Mouse (Mus musculus): ENCODE results near the gene Kif19a. TPM values are rescaled to one million over a fixed set of nuclear protein-coding genes. Genes with fewer than 3 reads are reported as not detected.
A peak's percentile ranks its signal among the peaks of the same experiment; 100 is the strongest.

Kif19a gene
- polyA plus RNA-seq, 1 experiment = not detected

GRCm38 (mm10) chr11:114823199-114823725 lies 58.1 kb downstream of the Kif19a start:
- no peak overlapping the region for H3K4me3 ChIP-seq (replicated peaks)
- H3K9me3 ChIP-seq (ENCODE audit: control insufficient read depth, low read length) = no peaks in the 10 kb centered on the region
- H3K4me1 ChIP-seq (ENCODE audit: control insufficient read depth) = peaks cover 9% of the 10 kb centered on the region
- H3K27me3 ChIP-seq (ENCODE audit: control insufficient read depth) = no peaks in the 10 kb centered on the region
- no peak for TF ChIP-seq TAL1 (IDR thresholded peaks at IDR 0.05; ENCODE audit: low read length)
- TF ChIP-seq GATA1 (IDR thresholded peaks at IDR 0.05; ENCODE audit: low read length) = no peak
- no peaks in the 10 kb centered on the region for H3K36me3 ChIP-seq (ENCODE audit: control insufficient read depth)

GRCm38 (mm10) chr11:114826686-114827085 lies 61.5 kb downstream of the Kif19a start:
- no peaks in the 10 kb centered on the region for H3K36me3 ChIP-seq (ENCODE audit: control insufficient read depth)
- peaks cover 22% of the 10 kb centered on the region for H3K4me1 ChIP-seq (ENCODE audit: control insufficient read depth)
- H3K27me3 ChIP-seq (ENCODE audit: control insufficient read depth) = no peaks in the 10 kb centered on the region
- TF ChIP-seq TAL1 (IDR thresholded peaks at IDR 0.05; ENCODE audit: low read length) (no peak), GATA1 (IDR thresholded peaks at IDR 0.05; ENCODE audit: low read length) (no peak)
- H3K4me3 ChIP-seq (replicated peaks) = no peak overlapping the region
- H3K9me3 ChIP-seq (ENCODE audit: control insufficient read depth, low read length) = no peaks in the 10 kb centered on the region

DNA sequence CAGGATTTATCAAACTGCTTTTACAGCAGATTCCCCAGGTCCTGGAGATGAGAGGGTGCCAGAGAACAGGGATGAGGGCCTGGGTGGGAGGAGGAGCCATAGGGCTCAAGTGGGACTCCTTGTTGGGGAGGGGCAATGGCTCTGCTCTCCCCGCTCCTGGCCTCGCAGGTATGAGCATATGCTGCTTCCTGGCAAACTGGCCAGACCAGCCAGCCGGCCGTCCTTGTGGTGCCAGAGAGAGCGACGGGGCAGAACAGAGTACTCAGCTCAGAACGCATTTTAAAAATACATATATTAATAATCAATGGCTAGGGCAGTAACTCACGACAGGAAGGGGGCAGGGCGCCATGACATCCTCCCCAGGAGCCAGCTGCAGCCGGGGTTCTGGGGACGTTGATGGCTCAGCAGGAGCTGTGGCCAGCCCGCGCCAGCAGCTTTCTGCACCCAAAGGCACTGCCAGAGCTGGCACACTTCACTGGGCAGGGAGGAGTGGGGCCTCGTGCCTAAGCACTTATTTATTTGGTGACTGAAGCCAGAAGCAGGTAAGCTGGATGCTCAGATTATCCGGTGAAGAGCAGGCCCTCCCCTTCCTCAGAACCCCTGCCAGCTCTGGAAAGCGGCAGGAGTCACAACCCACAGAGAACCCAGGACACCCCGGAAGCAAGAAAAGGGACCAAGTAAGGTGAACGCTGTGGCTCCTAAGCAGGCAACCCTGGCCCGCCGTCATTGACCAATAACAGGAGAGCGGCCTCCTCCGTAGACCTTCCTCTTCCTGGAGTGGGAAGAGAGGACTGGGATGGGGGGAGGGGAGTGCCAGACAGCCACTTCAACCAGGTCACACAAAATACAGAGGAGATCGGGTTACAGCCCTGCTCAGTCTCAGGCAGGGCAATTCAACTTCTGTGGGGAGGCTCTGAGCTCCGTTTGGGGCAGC lies 64.6 kb downstream of the Kif19a start:
- Histone ChIP-seq H3K36me3 (ENCODE audit: control insufficient read depth) (no peaks in the 10 kb centered on the region), H3K9me3 (ENCODE audit: control insufficient read depth, low read length) (no peaks in the 10 kb centered on the region), H3K4me1 (ENCODE audit: control insufficient read depth) (peaks cover 22% of the 10 kb centered on the region), H3K27me3 (ENCODE audit: control insufficient read depth) (no peaks in the 10 kb centered on the region), H3K4me3 (replicated peaks) (peak overlapping the region; percentile 33)
- TF ChIP-seq GATA1 (IDR thresholded peaks at IDR 0.05; ENCODE audit: low read length) = no peak
- TF ChIP-seq TAL1 (IDR thresholded peaks at IDR 0.05; ENCODE audit: low read length) = no peak

- Histone ChIP-seq H3K4me1 (ENCODE audit: control insufficient read depth) (peaks cover 22% of the 10 kb centered on the region), H3K27me3 (ENCODE audit: control insufficient read depth) (no peaks in the 10 kb centered on the region), H3K36me3 (ENCODE audit: control insufficient read depth) (no peaks in the 10 kb centered on the region), H3K4me3 (replicated peaks) (no peak overlapping the region), H3K9me3 (ENCODE audit: control insufficient read depth, low read length) (no peaks in the 10 kb centered on the region)
- no peak for TF ChIP-seq GATA1 (IDR thresholded peaks at IDR 0.05; ENCODE audit: low read length)
- TF ChIP-seq TAL1 (IDR thresholded peaks at IDR 0.05; ENCODE audit: low read length) = no peak
Measured at GRCm38 (mm10) chr11:114830433-114830773, 65.2 kb downstream of the Kif19a start.

DNA sequence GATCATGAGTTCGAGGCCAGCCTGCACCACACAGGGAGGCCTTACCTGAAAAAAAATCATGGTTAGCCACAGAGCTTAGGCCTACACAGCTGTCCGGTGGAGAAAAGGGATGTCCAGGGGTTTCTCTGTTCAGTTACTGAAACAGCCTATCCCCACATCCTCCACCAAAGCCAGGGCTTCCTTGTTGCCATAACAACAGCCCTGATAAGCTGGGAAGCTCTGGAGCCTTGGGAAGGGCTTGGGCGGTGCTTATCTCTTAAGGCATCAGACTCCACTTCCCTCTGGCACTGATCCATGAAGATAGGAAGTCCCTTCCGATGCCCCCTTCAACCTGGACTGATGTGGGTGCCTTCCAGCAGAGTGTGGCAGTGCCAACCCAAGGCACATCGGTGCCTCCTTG lies 68.0 kb downstream of the Kif19a start:
- TF ChIP-seq TAL1 (IDR thresholded peaks at IDR 0.05; ENCODE audit: low read length) (no peak), GATA1 (IDR thresholded peaks at IDR 0.05; ENCODE audit: low read length) (no peak)
- peaks cover 26% of the 10 kb centered on the region for H3K4me1 ChIP-seq (ENCODE audit: control insufficient read depth)
- no peaks in the 10 kb centered on the region for H3K9me3 ChIP-seq (ENCODE audit: control insufficient read depth, low read length)

More for the DNA sequence above, 68.0 kb downstream of the Kif19a start:
- H3K4me3 ChIP-seq (replicated peaks) = no peak overlapping the region
- H3K36me3 ChIP-seq (ENCODE audit: control insufficient read depth) = no peaks in the 10 kb centered on the region
- no peaks in the 10 kb centered on the region for H3K27me3 ChIP-seq (ENCODE audit: control insufficient read depth)

Other genes with a start within 250 kb of the Kif19a start
- 33.9 and 35.2 TPM in 2 replicates for gene Rpl38, start 96.9 kb upstream of the Kif19a start, polyA plus RNA-seq (2012)
- gene Ttyh2, start 90.0 kb upstream of the Kif19a start, polyA plus RNA-seq (2012) = 0.02 and 0.04 TPM in 2 replicates
- not detected in 2 replicates for gene Dnaic2, start 38.0 kb upstream of the Kif19a start, polyA plus RNA-seq (2012)
- not detected in 2 replicates for gene Btbd17, start 30.6 kb downstream of the Kif19a start, polyA plus RNA-seq (2012)
- gene Gpr142, start 33.5 kb downstream of the Kif19a start, polyA plus RNA-seq (2012) = not detected in 2 replicates
- gene Gprc5c, start 85.8 kb downstream of the Kif19a start, polyA plus RNA-seq (2012) = 0.02 and 0.06 TPM in 2 replicates
- gene Cd300a, start 124.7 kb downstream of the Kif19a start, polyA plus RNA-seq (2012) = not detected in 2 replicates
- gene Cd300lb, start 169.0 kb downstream of the Kif19a start, polyA plus RNA-seq (2012) = not detected in 2 replicates
- gene Cd300c, start 203.8 kb downstream of the Kif19a start, polyA plus RNA-seq (2012) = not detected in 2 replicates
- not detected in 2 replicates for gene Cd300ld, start 224.5 kb downstream of the Kif19a start, polyA plus RNA-seq (2012)
- gene Cd300c2, start 236.5 kb downstream of the Kif19a start, polyA plus RNA-seq (2012) = not detected in 2 replicates

Data from erythroblast, embryonic 14.5 days (primary cell).